Mouse (Mus musculus) bone marrow macrophage, adult 2 months (primary cell): ENCODE results near the gene Sephs2.

Experiments
- CTCF ChIP-seq: IDR thresholded peaks from 2 replicates; pipeline ENCODE4 v1.5.1; 2012; ENCODE audit warnings: low read depth, mild to moderate bottlenecking, low read length, moderate library complexity
- POLR2A ChIP-seq: IDR thresholded peaks from 2 replicates; pipeline ENCODE4 v1.6.1; 2012; ENCODE audit warnings: mild to moderate bottlenecking, low read depth, low read length, borderline replicate concordance

GRCm38 (mm10) chr7:127233368-127233749, 40.5 kb downstream of the Sephs2 start:
- no peak for TF ChIP-seq POLR2A
- TF ChIP-seq CTCF: no peak
